Mouse (Mus musculus): ENCODE data around the gene Immt.

GRCm38 (mm10) chr6:71826869-71827268 is 4.3 kb upstream of the Immt start, which contains the start of gene Mrpl35:
- no peak for TF ChIP-seq CTCF (IDR thresholded peaks at IDR 0.05; ENCODE audit: low read depth)
- no peak for TF ChIP-seq EP300 (IDR thresholded peaks at IDR 0.05; ENCODE audit: low read depth)

All from heart, postnatal 0 days (tissue).